Mouse (Mus musculus) liver, embryonic 12.5 days (tissue): Measurements from ENCODE around the gene Gm19426. TPM values are rescaled to one million over a fixed set of nuclear protein-coding genes. Genes with fewer than 3 reads are reported as not detected.

Source experiments
- ATAC-seq: fragments of 200-750 bp; cut with Nextera tagmentation; 2 replicates; pipeline ENCODE4 v1.8.0; 2017; ENCODE audit warnings: moderate number of reproducible peaks, mild to moderate bottlenecking, moderate library complexity
- H3K27ac ChIP-seq: fragments of 300-500 bp; sonication (generic); 2 replicates; pipeline ENCODE4 v1.5.1; 2016; ENCODE audit warnings: mild to moderate bottlenecking
- H3K27me3 ChIP-seq: fragments of 300-500 bp; sonication (generic); replicated peaks from 2 replicates; pipeline ENCODE4 v1.6.1; 2016; ENCODE audit warnings: mild to moderate bottlenecking, moderate library complexity
- H3K36me3 ChIP-seq: fragments of 300-500 bp; sonication (generic); 2 replicates; pipeline ENCODE4 v1.6.1; 2016; ENCODE audit warnings: mild to moderate bottlenecking, moderate library complexity
- H3K4me1 ChIP-seq: fragments of 300-500 bp; sonication (generic); 2 replicates; pipeline ENCODE4 v1.6.1; 2016
- H3K4me2 ChIP-seq: fragments of 300-500 bp; sonication (generic); 2 replicates; pipeline ENCODE4 v1.6.1; 2016; ENCODE audit warnings: mild to moderate bottlenecking, moderate library complexity
- H3K4me3 ChIP-seq: fragments of 300-500 bp; sonication (generic); 2 replicates; pipeline ENCODE4 v1.5.1; 2016; ENCODE audit warnings: mild to moderate bottlenecking, moderate library complexity
- H3K9ac ChIP-seq: fragments of 300-500 bp; sonication (generic); 2 replicates; pipeline ENCODE4 v1.6.1; 2016; ENCODE audit warnings: mild to moderate bottlenecking, moderate library complexity
- H3K9me3 ChIP-seq: fragments of 300-500 bp; sonication (generic); replicated peaks from 2 replicates; pipeline ENCODE4 v1.6.1; 2016; ENCODE audit warnings: mild to moderate bottlenecking, moderate library complexity
- WGBS: fragments of 180-500 bp; shearing (Covaris S2); methylation state at CpG from one replicate; pipeline ENCODE4 v1.1.7; 2016; ENCODE audit not compliant: insufficient replicate concordance; 5-methylcytosine and 5-hydroxymethylcytosine counted together
- polyA plus RNA-seq: library from polyadenylated mRNA; unstranded; fragments of >200 nt; fragmentation: Nextera tagmentation; extraction: Ambion mirVana; gene quantifications from 2 replicates; pipeline ENCODE4 v1.2.1, GENCODE M21; 2016

Gene Gm19426
- polyA plus RNA-seq, 1 experiment from 2014 or later = 3.8 TPM

GRCm38 (mm10) chr2:84716423-84717355, 26.8 kb downstream of the Gm19426 start:
- Histone ChIP-seq H3K4me1 (peaks cover 47% of the 10 kb centered on the region), H3K27ac (peak overlapping the region; percentile 98), H3K4me3 (peak overlapping the region; percentile 99), H3K9me3 (no peaks in the 10 kb centered on the region), H3K36me3 (peaks cover 13% of the 10 kb centered on the region), H3K4me2 (peak overlapping the region; percentile 83), H3K9ac (peak overlapping the region; percentile 96), H3K27me3 (no peaks in the 10 kb centered on the region)
- WGBS = 13% methylated on average over 9 of the region's 9 CpGs
- no peak for ATAC-seq

- H3K27ac ChIP-seq = peak overlapping the region; percentile 98
- peak; percentile 86 for ATAC-seq
- H3K36me3 ChIP-seq = peaks cover 10% of the 10 kb centered on the region
- peak overlapping the region; percentile 83 for H3K4me2 ChIP-seq
- H3K4me1 ChIP-seq = peaks cover 40% of the 10 kb centered on the region
- WGBS = under 1% methylated on average over 33 of the region's 33 CpGs
- peak overlapping the region; percentile 99 for H3K4me3 ChIP-seq
- no peaks in the 10 kb centered on the region for H3K27me3 ChIP-seq
- no peaks in the 10 kb centered on the region for H3K9me3 ChIP-seq
- peak overlapping the region; percentile 96 for H3K9ac ChIP-seq
These were observed 27.7 kb downstream of the Gm19426 start for GRCm38 (mm10) chr2:84715562-84716361.

DNA sequence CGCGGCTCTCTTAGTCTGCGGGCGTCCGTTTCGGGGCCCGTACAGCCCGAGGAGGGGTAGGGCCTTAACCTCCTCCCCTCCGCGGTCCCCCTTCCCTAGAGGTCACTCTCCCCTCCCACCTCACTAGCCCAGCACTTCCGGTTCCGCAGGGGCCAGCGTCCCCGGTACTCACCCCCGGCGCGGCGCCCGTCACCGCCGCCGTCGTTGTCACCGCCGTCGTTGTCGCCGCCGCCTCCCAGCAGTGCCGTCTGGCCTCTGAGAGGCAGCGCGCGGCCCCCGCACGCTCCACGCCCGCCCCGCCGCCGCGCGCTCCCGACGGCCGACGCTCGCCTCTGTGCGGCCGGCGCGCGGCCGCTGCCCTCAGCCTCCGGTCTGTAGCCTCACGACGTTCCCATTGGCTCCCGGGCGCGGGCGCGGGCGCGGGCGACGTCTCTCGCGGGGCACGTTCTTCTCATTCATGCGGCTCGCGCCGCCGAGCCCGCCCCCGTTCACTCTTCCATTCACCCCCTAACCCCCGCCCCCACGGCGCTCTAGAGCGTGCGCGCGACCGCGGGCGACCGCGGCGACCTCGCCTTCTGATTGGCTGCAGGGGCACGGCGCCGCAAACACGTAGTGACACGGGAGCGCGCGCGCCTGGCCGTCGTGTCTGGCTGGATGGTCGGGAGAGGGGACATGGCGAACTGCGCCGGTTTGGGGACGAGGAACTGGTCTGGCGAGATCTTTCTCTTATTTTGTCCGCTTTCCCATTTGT, 28.5 kb downstream of the Gm19426 start, which contains the start of gene Zdhhc5:
Zdhhc5 (minus strand) TSS at position 370 of the 751 bp plus-strand sequence.
- Histone ChIP-seq H3K4me1 (peaks cover 48% of the 10 kb centered on the region), H3K4me2 (peak within 1 kb of the TSS; percentile 83), H3K4me3 (peak within 1 kb of the TSS; percentile 99), H3K9me3 (no peaks in the 10 kb centered on the region), H3K9ac (peak within 1 kb of the TSS; percentile 96), H3K36me3 (peaks cover 18% of the 10 kb centered on the region), H3K27me3 (no peaks in the 10 kb centered on the region), H3K27ac (peak within 1 kb of the TSS; percentile 98)
- under 1% methylated on average over 102 of the region's 107 CpGs for WGBS
- ATAC-seq = peak; percentile 91

DNA sequence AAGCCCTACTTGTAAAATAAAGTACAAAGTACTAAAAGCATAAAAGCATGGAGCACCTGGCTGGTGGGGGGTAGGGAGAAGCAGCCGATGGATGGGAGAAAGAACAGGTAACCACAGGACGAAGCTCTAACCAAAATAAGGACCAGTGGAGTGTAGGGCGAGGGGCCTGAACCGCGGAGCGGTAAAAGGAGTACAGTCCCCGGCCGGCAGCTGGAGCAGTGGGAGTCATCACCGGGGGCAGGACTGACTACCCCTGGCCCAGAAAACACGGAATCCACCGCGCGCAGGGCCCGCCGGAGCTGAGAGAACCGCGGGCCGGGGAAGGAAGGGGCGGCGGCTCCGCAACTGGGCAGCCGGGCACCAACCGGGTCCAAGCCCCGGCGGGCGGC, 29.0 kb downstream of the Gm19426 start:
- peak overlapping the region; percentile 96 for H3K9ac ChIP-seq
- 0% methylated on average over 22 of the region's 26 CpGs for WGBS
- no peak for ATAC-seq
- H3K27me3 ChIP-seq = no peaks in the 10 kb centered on the region
- peaks cover 23% of the 10 kb centered on the region for H3K36me3 ChIP-seq
- H3K4me2 ChIP-seq = peak overlapping the region; percentile 83
- no peaks in the 10 kb centered on the region for H3K9me3 ChIP-seq
- peak overlapping the region; percentile 98 for H3K27ac ChIP-seq
- peak overlapping the region; percentile 99 for H3K4me3 ChIP-seq
- peaks cover 52% of the 10 kb centered on the region for H3K4me1 ChIP-seq

GRCm38 (mm10) chr2:84711898-84712297, 31.6 kb downstream of the Gm19426 start:
- WGBS = 88% methylated on average over 2 of the region's 2 CpGs
- H3K9ac ChIP-seq = no peak overlapping the region
- H3K4me2 ChIP-seq = peak overlapping the region; percentile 8; the same call in 1 of the 2 replicates
- no peaks in the 10 kb centered on the region for H3K9me3 ChIP-seq
- ATAC-seq = no peak
- H3K27me3 ChIP-seq = no peaks in the 10 kb centered on the region
- H3K27ac ChIP-seq = no peak overlapping the region
- H3K4me3 ChIP-seq = no peak overlapping the region
- peaks cover 45% of the 10 kb centered on the region for H3K4me1 ChIP-seq
- H3K36me3 ChIP-seq = peaks cover 49% of the 10 kb centered on the region

DNA sequence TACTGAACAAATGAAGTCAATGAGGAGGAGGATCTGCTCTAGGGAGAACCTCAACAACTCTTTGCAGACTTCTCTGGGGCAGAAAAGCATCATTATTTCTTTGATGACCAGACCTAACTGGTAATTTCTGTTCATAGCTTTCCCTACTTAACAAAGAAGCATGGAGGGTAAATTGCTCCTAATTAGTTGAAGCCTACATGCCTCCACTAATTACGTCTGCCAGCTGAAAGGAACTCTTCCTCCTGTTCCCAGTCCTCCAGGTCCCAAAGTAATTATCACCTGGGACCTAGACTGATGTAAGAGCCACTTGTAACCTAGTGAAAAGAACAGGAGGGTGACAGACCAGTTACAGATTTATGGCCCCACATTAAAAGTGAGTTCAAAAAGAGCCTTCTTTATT, 35.9 kb downstream of the Gm19426 start:
- Histone ChIP-seq H3K4me2 (no peak overlapping the region), H3K27me3 (no peaks in the 10 kb centered on the region), H3K36me3 (peaks cover 90% of the 10 kb centered on the region), H3K9me3 (no peaks in the 10 kb centered on the region), H3K4me3 (no peak overlapping the region), H3K4me1 (peaks cover 57% of the 10 kb centered on the region), H3K27ac (no peak overlapping the region), H3K9ac (no peak overlapping the region)
- no peak for ATAC-seq
- WGBS = 66% methylated on average over 1 of the region's 1 CpGs

- Histone ChIP-seq H3K4me1 (peaks cover 45% of the 10 kb centered on the region), H3K27me3 (no peaks in the 10 kb centered on the region), H3K4me3 (no peak overlapping the region), H3K9me3 (no peaks in the 10 kb centered on the region), H3K36me3 (peaks cover 91% of the 10 kb centered on the region), H3K9ac (no peak overlapping the region), H3K27ac (no peak overlapping the region), H3K4me2 (no peak overlapping the region)
- 71% methylated on average over 1 of the region's 1 CpGs for WGBS
- 0 out of 2 replicates have a peak, but pooled peaks have one; percentile 46 for ATAC-seq
These were observed 38.2 kb downstream of the Gm19426 start for GRCm38 (mm10) chr2:84705295-84705694.

- H3K27ac ChIP-seq = no peak overlapping the region
- no peak for ATAC-seq
These were observed 39.1 kb downstream of the Gm19426 start for GRCm38 (mm10) chr2:84704329-84704728.

GRCm38 (mm10) chr2:84703497-84703896, 40.0 kb downstream of the Gm19426 start:
- Histone ChIP-seq H3K36me3 (peaks cover 91% of the 10 kb centered on the region), H3K9me3 (no peaks in the 10 kb centered on the region), H3K9ac (no peak overlapping the region), H3K27me3 (no peaks in the 10 kb centered on the region), H3K4me3 (no peak overlapping the region), H3K4me1 (peaks cover 36% of the 10 kb centered on the region), H3K27ac (no peak overlapping the region), H3K4me2 (no peak overlapping the region)
- peak; percentile 44; the same call in 1 of the 2 replicates for ATAC-seq
- 65% methylated on average over 1 of the region's 1 CpGs for WGBS

More at GRCm38 (mm10) chr2:84704329-84704728, 39.1 kb downstream of the Gm19426 start:
- no peak overlapping the region for H3K4me2 ChIP-seq
- H3K9me3 ChIP-seq = no peaks in the 10 kb centered on the region
- peaks cover 37% of the 10 kb centered on the region for H3K4me1 ChIP-seq
- H3K9ac ChIP-seq = no peak overlapping the region
- 65% methylated on average over 5 of the region's 5 CpGs for WGBS
- H3K27me3 ChIP-seq = no peaks in the 10 kb centered on the region
- no peak overlapping the region for H3K4me3 ChIP-seq
- H3K36me3 ChIP-seq = peaks cover 91% of the 10 kb centered on the region

GRCm38 (mm10) chr2:84695007-84695695, 48.3 kb downstream of the Gm19426 start:
- H3K9me3 ChIP-seq = no peaks in the 10 kb centered on the region
- H3K4me2 ChIP-seq = no peak overlapping the region
- H3K4me3 ChIP-seq = no peak overlapping the region
- no peak overlapping the region for H3K27ac ChIP-seq
- H3K4me1 ChIP-seq = no peaks in the 10 kb centered on the region
- H3K27me3 ChIP-seq = no peaks in the 10 kb centered on the region
- H3K9ac ChIP-seq = no peak overlapping the region
- H3K36me3 ChIP-seq = peaks cover 91% of the 10 kb centered on the region
- no peak for ATAC-seq
- 80% methylated on average over 5 of the region's 5 CpGs for WGBS
